Mouse (Mus musculus): Measurements from ENCODE around the gene Cgnl1.

DNA sequence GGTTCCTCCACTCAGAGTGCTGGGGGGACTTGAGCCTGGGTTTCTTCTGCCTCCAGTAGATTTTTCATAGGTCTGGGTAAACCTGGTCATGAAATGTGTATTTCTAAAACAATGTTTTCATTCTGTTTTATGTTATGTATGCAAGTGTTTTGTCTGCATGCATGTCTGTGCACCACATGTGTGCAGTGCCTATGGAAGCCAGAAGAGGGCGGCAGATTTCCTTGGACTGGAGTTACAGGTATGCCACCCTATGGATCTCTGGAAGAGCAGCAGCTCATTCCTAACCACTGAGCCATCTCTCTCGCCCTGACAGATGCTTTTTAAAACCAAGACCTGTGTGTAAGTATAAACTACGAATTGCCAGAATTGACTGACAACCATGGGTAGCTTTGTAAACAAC lies 129.1 kb downstream of the Cgnl1 start:
- TF ChIP-seq CTCF (IDR thresholded peaks at IDR 0.05; ENCODE audit: borderline replicate concordance, insufficient read depth, low read length) (no peak; the same call in 1 of the 2 replicates), POLR2A (IDR thresholded peaks at IDR 0.05; ENCODE audit: low read depth, low read length) (no peak)

Data from embryonic fibroblast, embryonic 13.5 days (primary cell).